Mouse (Mus musculus): ENCODE data around the gene Tnfrsf14.

The Tnfrsf14 gene

GRCm38 (mm10) chr4:154882014-154882659 is 46.2 kb downstream of the Tnfrsf14 start:
- in situ Hi-C loops (cut with MboI, MseI): loop anchor here (5.0 kb wide), 1 partner anchor 100 kb away; no protein-coding TSS in a partner anchor

DNA sequence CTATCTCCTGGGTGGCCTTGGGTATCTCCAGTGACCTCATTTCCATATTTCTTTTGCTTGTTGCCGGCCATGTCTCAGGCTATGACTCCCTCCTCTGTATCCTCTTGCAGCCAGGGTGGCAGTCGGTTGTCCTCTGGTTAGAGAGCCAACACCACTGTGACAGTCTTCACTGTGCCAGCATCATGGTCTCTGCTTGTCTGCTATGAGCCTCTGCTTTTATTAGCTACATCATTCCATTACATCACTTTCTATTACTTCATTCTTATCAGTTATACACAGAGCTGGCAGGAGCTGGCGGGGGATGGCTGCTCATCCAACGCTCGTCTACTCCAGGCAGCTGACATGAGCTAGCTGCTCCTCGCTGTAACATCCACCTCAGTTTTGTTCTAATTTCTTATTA is 47.6 kb downstream of the Tnfrsf14 start:
- in situ Hi-C loops (cut with MboI, MseI): loop anchor here (5.0 kb wide), 1 partner anchor 102 kb away; no protein-coding TSS in a partner anchor

DNA sequence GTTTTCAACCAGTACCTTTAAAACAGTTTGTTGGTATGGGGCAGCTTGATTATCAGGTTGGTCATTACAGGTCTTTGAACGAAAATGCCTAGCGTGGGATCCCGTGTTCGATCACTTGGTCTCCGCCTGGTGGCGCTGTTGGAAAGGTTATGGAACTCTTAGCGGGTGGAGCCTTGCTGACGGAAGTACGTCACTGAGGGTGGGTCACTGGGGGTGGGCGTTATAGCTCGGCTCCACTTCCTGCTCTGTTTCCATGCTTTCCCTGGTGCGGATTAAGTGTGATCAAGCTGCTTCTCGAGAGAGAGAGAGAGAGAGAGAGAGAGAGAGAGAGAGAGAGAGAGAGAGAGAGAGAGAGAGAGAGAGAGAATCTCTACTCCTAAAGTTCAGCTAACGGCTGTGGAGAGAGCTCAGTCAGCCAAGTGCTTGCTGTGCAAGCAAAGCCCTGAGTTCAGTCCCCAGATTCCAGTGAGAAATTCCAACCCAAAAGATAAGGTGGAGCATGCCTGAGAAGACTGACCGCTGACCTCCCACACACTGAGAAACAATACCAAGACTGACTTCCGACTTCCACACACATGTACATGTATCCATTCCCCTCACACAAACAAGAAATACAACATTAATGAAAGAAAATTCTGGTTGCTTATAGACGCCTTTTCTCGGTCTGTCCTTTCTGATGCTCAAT is 50.4 kb downstream of the Tnfrsf14 start:
- in situ Hi-C loops (cut with MboI, MseI): loop anchor here (10.0 kb wide), 1 partner anchor 63 kb away; no protein-coding TSS in a partner anchor

GRCm38 (mm10) chr4:154873186-154873585 is 55.2 kb downstream of the Tnfrsf14 start:
- in situ Hi-C loops (cut with MboI, MseI): loop anchor here (10.0 kb wide), 1 partner anchor 58 kb away; no protein-coding TSS in a partner anchor

Measured in T-helper 1 cell (primary cell).